Mouse (Mus musculus) MEL (cell line): ENCODE data around the gene Olfr1246. TPM values are rescaled to one million over a fixed set of nuclear protein-coding genes. Genes with fewer than 3 reads are reported as not detected.
"Not testable (repeated sequence)": the region's sequence is repeated elsewhere in the genome, so short reads cannot be mapped to it uniquely, and the experiment has no call there.

ENCODE experiments used
- DNase-seq: peaks from one replicate; pipeline ENCODE4 v3.0.0; 2011; ENCODE audit warnings: low read depth, low spot score
- H3K27ac ChIP-seq: 2 replicates; pipeline ENCODE4 v1.5.1; 2012; ENCODE audit warnings: low read depth, mild to moderate bottlenecking, control low read depth, low read length, moderate library complexity; ENCODE audit not compliant: control insufficient read depth
- H3K27me3 ChIP-seq, 2 experiments: fragments of 150-350 bp in 1 of 2; sonication (generic) in 1 of 2; 2 replicates each; pipeline ENCODE4 v1.6.1; 2012; ENCODE audit warnings: low read length in 2 of 2, mild to moderate bottlenecking in 2 of 2, improper control_type of control experiment in 1 of 2, moderate library complexity in 1 of 2; ENCODE audit not compliant: insufficient read depth in 2 of 2, control insufficient read depth in 1 of 2
- H3K36me3 ChIP-seq, 2 experiments: 2 replicates each; pipeline ENCODE4 v1.6.1; 2012 to 2014; ENCODE audit warnings: low read length in 2 of 2, improper control_type of control experiment in 1 of 2, inconsistent platforms in 1 of 2, mild to moderate bottlenecking in 1 of 2; ENCODE audit not compliant: insufficient read depth in 2 of 2, control insufficient read depth in 1 of 2
- H3K4me1 ChIP-seq, 2 experiments: fragments of 150-350 bp in 1 of 2; sonication (generic) in 1 of 2; 2 replicates each; pipeline ENCODE4 v1.6.1; 2012; ENCODE audit warnings: low read length in 2 of 2, improper control_type of control experiment in 1 of 2, mild to moderate bottlenecking in 1 of 2; ENCODE audit not compliant: insufficient read depth in 2 of 2, control insufficient read depth in 1 of 2
- H3K4me3 ChIP-seq, 2 experiments: fragments of 150-350 bp in 1 of 2; sonication (generic) in 1 of 2; 2 replicates each; pipeline ENCODE4 v1.5.1; 2012; ENCODE audit warnings: low read depth in 2 of 2, low read length in 2 of 2, mild to moderate bottlenecking in 2 of 2, moderate library complexity in 2 of 2, control low read depth in 1 of 2, improper control_type of control experiment in 1 of 2; ENCODE audit not compliant: control insufficient read depth in 1 of 2, insufficient read depth in 1 of 2
- H3K79me2 ChIP-seq: 2 replicates; pipeline ENCODE4 v1.6.1; 2012; ENCODE audit warnings: mild to moderate bottlenecking, low read length, moderate library complexity; ENCODE audit not compliant: control insufficient read depth, poor library complexity, insufficient read depth
- H3K9ac ChIP-seq: 2 replicates; pipeline ENCODE4 v1.6.1; 2012; ENCODE audit warnings: low read depth, mild to moderate bottlenecking, control low read depth, low read length, moderate library complexity; ENCODE audit not compliant: control insufficient read depth, poor library complexity, severe bottlenecking
- H3K9me3 ChIP-seq: fragments of 150-350 bp; sonication (generic); replicated peaks from 2 replicates; pipeline ENCODE4 v1.6.1; 2012; ENCODE audit warnings: mild to moderate bottlenecking, low read length, improper control_type of control experiment, moderate library complexity; ENCODE audit not compliant: insufficient read depth
- BHLHE40 ChIP-seq: IDR thresholded peaks from 2 replicates; pipeline ENCODE4 v1.6.1; 2012; ENCODE audit warnings: low read depth, mild to moderate bottlenecking, inconsistent platforms, low read length, improper control_type of control experiment, borderline replicate concordance
- CHD2 ChIP-seq: IDR thresholded peaks from 2 replicates; pipeline ENCODE4 v1.6.1; 2011; ENCODE audit warnings: low read length, improper control_type of control experiment
- CTCF ChIP-seq, 3 experiments: IDR thresholded peaks in 2 of 3; conservative IDR thresholded peaks in 1 of 3; 2 replicates each; pipeline ENCODE4 v1.5.1; 2011 to 2012; ENCODE audit warnings: low read length in 3 of 3, low read depth in 2 of 3, mild to moderate bottlenecking in 2 of 3, improper control_type of control experiment in 1 of 3, inconsistent platforms in 1 of 3, mixed read lengths in 1 of 3, moderate library complexity in 1 of 3; ENCODE audit not compliant: control insufficient read depth in 1 of 3, insufficient read depth in 1 of 3, poor library complexity in 1 of 3, severe bottlenecking in 1 of 3
- E2F4 ChIP-seq: IDR thresholded peaks from 2 replicates; pipeline ENCODE4 v1.6.1; 2011; ENCODE audit warnings: low read depth, low read length, improper control_type of control experiment, borderline replicate concordance
- GABPA ChIP-seq: IDR thresholded peaks from 2 replicates; pipeline ENCODE4 v1.6.1; 2012; ENCODE audit warnings: low read depth, mild to moderate bottlenecking, inconsistent platforms, low read length, improper control_type of control experiment, moderate library complexity
- GATA1 ChIP-seq: IDR thresholded peaks from 2 replicates; pipeline ENCODE4 v1.6.1; 2011; ENCODE audit warnings: low read depth, low read length, improper control_type of control experiment
- JUND ChIP-seq: IDR thresholded peaks from 2 replicates; pipeline ENCODE4 v1.6.1; 2011; ENCODE audit warnings: low read depth, mild to moderate bottlenecking, improper control_type of control experiment, low read length
- MAX ChIP-seq: IDR thresholded peaks from 2 replicates; pipeline ENCODE4 v1.6.1; 2011; ENCODE audit warnings: low read length, improper control_type of control experiment
- MYB ChIP-seq: IDR thresholded peaks from 2 replicates; pipeline ENCODE4 v1.6.1; 2011; ENCODE audit warnings: mild to moderate bottlenecking, low read depth, low read length, improper control_type of control experiment
- MYC ChIP-seq: IDR thresholded peaks from 2 replicates; pipeline ENCODE4 v1.6.1; 2011; ENCODE audit warnings: low read depth, mild to moderate bottlenecking, low read length, improper control_type of control experiment, moderate library complexity
- NELFE ChIP-seq: IDR thresholded peaks from 2 replicates; pipeline ENCODE4 v1.6.1; 2011; ENCODE audit warnings: low read depth, low read length, improper control_type of control experiment
- POLR2A ChIP-seq, 2 experiments: IDR thresholded peaks; 2 replicates each; pipeline ENCODE4 v1.6.1; 2011 to 2012; ENCODE audit warnings: low read length in 2 of 2, mild to moderate bottlenecking in 2 of 2, control low read depth in 1 of 2, improper control_type of control experiment in 1 of 2, low read depth in 1 of 2, moderate library complexity in 1 of 2; ENCODE audit not compliant: control insufficient read depth in 1 of 2, insufficient read depth in 1 of 2, poor library complexity in 1 of 2
- POLR2AphosphoS5 ChIP-seq: IDR thresholded peaks from 2 replicates; pipeline ENCODE4 v1.6.1; 2012; ENCODE audit warnings: low read depth, borderline replicate concordance, mild to moderate bottlenecking, inconsistent platforms, low read length, moderate library complexity, mixed read lengths
- RAD21 ChIP-seq: IDR thresholded peaks from 2 replicates; pipeline ENCODE4 v1.6.1; 2011; ENCODE audit warnings: mild to moderate bottlenecking, low read depth, low read length, improper control_type of control experiment
- RCOR1 ChIP-seq: IDR thresholded peaks from 2 replicates; pipeline ENCODE4 v1.6.1; 2012; ENCODE audit warnings: low read depth, mild to moderate bottlenecking, inconsistent platforms, low read length, improper control_type of control experiment
- USF1 ChIP-seq: IDR thresholded peaks from 2 replicates; pipeline ENCODE4 v1.6.1; 2014; ENCODE audit warnings: low read depth, mild to moderate bottlenecking, inconsistent platforms, low read length, improper control_type of control experiment, moderate library complexity
- USF2 ChIP-seq, 2 experiments: IDR thresholded peaks; 2 replicates each; pipeline ENCODE4 v1.6.1; 2011 to 2012; ENCODE audit warnings: improper control_type of control experiment in 2 of 2, low read length in 2 of 2, borderline replicate concordance in 1 of 2, inconsistent platforms in 1 of 2, low read depth in 1 of 2, mild to moderate bottlenecking in 1 of 2; ENCODE audit not compliant: insufficient read depth in 1 of 2
- ZC3H11A ChIP-seq: IDR thresholded peaks from 2 replicates; pipeline ENCODE4 v1.6.1; 2012; ENCODE audit warnings: low read depth, mild to moderate bottlenecking, inconsistent platforms, low read length, improper control_type of control experiment
- ZNF384 ChIP-seq: IDR thresholded peaks from 2 replicates; pipeline ENCODE4 v1.6.1; 2012; ENCODE audit warnings: low read depth, mild to moderate bottlenecking, inconsistent platforms, low read length, improper control_type of control experiment
- polyA plus RNA-seq, 2 experiments: library from polyadenylated mRNA; stranded (reverse) in 1 of 2; unstranded in 1 of 2; fragments of >175 nt in 1 of 2; fragments of >200 nt in 1 of 2; gene quantifications; 2 replicates each; pipeline versions ENCODE4 v1.2.1 to v1.2.4; 2012; ENCODE audit warnings: low replicate concordance in 2 of 2, low read depth in 1 of 2; ENCODE audit not compliant: insufficient read length in 2 of 2, insufficient read depth in 1 of 2, missing spikeins in 1 of 2
- total RNA-seq: library from RNA; depleted of rRNA; stranded (reverse); fragments of 300-350 nt; gene quantifications from 2 replicates; pipeline ENCODE4 v1.2.3, GENCODE M21; 2012; rRNA removed

Olfr1246 gene
- total RNA-seq (not detected in 2 replicates), polyA plus RNA-seq (not detected)

GRCm38 (mm10) chr2:89593057-89593456 is at the start of gene Olfr1246:
Gene Olfr1246, minus strand, starts transcription at chr2:89593157.
- Histone ChIP-seq H3K4me3 (no peak within 1 kb of the TSS), H3K9ac (no peak within 1 kb of the TSS), H3K79me2 (no peaks in the 10 kb centered on the region), H3K4me1 (no peaks in the 10 kb centered on the region), H3K36me3 (no peaks in the 10 kb centered on the region), H3K27ac (no peak within 1 kb of the TSS), H3K9me3 (no peaks in the 10 kb centered on the region), H3K27me3 (no peaks in the 10 kb centered on the region)
- no peak for DNase-seq
- TF ChIP-seq MAX (no peak), RAD21 (no peak), POLR2A (IDR thresholded peaks at IDR 0.05; ENCODE audit: control insufficient read depth in 1 of 2, insufficient read depth in 1 of 2, low read depth in 1 of 2, low read length in 2 of 2, poor library complexity in 1 of 2) (no peak), NELFE (no peak), RCOR1 (no peak), MYB (no peak), ZC3H11A (no peak), BHLHE40 (no peak)

GRCm38 (mm10) chr2:89634883-89635282 is 41.9 kb upstream of the Olfr1246 start, which contains the start of gene Olfr1249:
Gene Olfr1249, minus strand, starts transcription at chr2:89634983.
- Histone ChIP-seq H3K36me3 (no peaks in the 10 kb centered on the region), H3K27ac (no peak within 1 kb of the TSS), H3K4me3 (no peak within 1 kb of the TSS), H3K79me2 (no peaks in the 10 kb centered on the region), H3K9me3 (no peaks in the 10 kb centered on the region), H3K27me3 (no peaks in the 10 kb centered on the region), H3K4me1 (no peaks in the 10 kb centered on the region), H3K9ac (no peak within 1 kb of the TSS)
- DNase-seq: no peak
- TF ChIP-seq MYC: no peak
- TF ChIP-seq ZNF384: no peak
- no peak for TF ChIP-seq ZC3H11A
- TF ChIP-seq POLR2A (IDR thresholded peaks at IDR 0.05; ENCODE audit: control insufficient read depth in 1 of 2, insufficient read depth in 1 of 2, low read depth in 1 of 2, low read length in 2 of 2, poor library complexity in 1 of 2): no peak
- TF ChIP-seq NELFE: no peak
- no peak for TF ChIP-seq RAD21
- no peak for TF ChIP-seq USF1
- no peak for TF ChIP-seq CTCF (IDR thresholded peaks at IDR 0.05 in 2 of 3, conservative IDR thresholded peaks at IDR 0.05 in 1 of 3; ENCODE audit: control insufficient read depth in 1 of 3, insufficient read depth in 1 of 3, low read depth in 2 of 3, low read length in 3 of 3, poor library complexity in 1 of 3, severe bottlenecking in 1 of 3)
- TF ChIP-seq E2F4: no peak
- TF ChIP-seq USF2 (IDR thresholded peaks at IDR 0.05; ENCODE audit: borderline replicate concordance in 1 of 2, insufficient read depth in 1 of 2, low read depth in 1 of 2, low read length in 2 of 2): no peak
- TF ChIP-seq GATA1: no peak
- no peak for TF ChIP-seq RCOR1
- TF ChIP-seq JUND: no peak
- no peak for TF ChIP-seq GABPA
- TF ChIP-seq CHD2: no peak
- TF ChIP-seq POLR2AphosphoS5: no peak
- no peak for TF ChIP-seq MAX

GRCm38 (mm10) chr2:89618145-89618544 is 25.2 kb upstream of the Olfr1246 start, which contains the start of gene Olfr1248:
Gene Olfr1248, minus strand, starts transcription at chr2:89618245.
- not testable (repeated sequence) for H3K4me1 ChIP-seq, H3K9ac ChIP-seq, H3K79me2 ChIP-seq, DNase-seq, H3K9me3 ChIP-seq, H3K27ac ChIP-seq, H3K36me3 ChIP-seq, H3K27me3 ChIP-seq, H3K4me3 ChIP-seq
